Mouse (Mus musculus) layer of hippocampus, postnatal 36 days (tissue): ENCODE results near the gene Capn12. TPM values are rescaled to one million over a fixed set of nuclear protein-coding genes. Genes with fewer than 3 reads are reported as not detected.
"Not testable (repeated sequence)": the region's sequence is repeated elsewhere in the genome, so short reads cannot be mapped to it uniquely, and the experiment has no call there.

ENCODE experiments used
- DNase-seq, 2 experiments: peaks; one replicate each; pipeline ENCODE4 v3.0.0; 2022
- total RNA-seq, 2 experiments: library from RNA; stranded (reverse); gene quantifications; 2 replicates each; pipeline ENCODE4 v1.2.3; 2021

The Capn12 gene
- total RNA-seq, 2 experiments from 2014 or later = 0.22 to 0.35 TPM

GRCm38 (mm10) chr7:28879606-28880005 lies 1.6 kb upstream of the Capn12 start:
- DNase-seq = no peak

- no peak for DNase-seq
Observed at GRCm38 (mm10) chr7:28880554-28880953, 668 bp upstream of the Capn12 start.

DNA sequence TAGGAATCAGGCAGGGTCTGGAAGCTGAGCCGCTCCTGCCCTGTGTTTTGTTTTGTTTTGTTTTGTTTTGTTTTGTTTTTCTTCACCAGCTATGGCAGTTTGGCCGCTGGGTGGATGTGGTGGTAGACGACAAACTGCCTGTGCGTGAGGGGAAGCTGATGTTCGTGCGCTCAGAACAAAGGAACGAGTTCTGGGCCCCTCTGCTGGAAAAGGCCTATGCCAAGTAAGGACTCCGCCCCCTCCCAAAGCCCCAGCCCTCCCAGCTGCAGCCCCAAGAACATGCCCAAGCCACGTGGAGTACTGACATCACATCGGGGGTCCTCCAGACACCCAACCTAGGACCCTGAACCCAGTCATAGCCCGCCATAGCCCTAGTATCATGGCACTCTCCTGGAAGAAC lies 1.8 kb downstream of the Capn12 start:
- DNase-seq = no peak

DNA sequence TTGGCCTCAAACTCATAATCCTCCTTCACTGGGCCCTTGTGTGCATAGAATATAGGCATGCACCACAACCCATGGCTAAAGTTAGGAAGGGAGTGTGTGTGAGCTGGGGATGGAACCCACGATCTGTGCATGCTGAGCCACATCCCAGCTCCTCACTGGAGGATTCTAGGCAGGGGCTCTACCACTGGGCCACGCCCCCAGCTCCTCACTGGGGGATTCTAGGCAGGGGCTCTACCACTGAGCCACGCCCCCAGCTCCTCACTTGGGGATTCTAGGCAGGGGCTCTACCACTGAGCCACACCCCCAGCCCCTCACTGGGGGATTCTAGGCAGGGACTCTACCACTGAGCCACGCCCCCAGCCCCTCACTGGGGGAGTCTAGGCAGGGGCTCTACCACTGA lies 2.5 kb downstream of the Capn12 start:
- not testable (repeated sequence) for DNase-seq

GRCm38 (mm10) chr7:28886486-28886885 lies 5.3 kb downstream of the Capn12 start:
- no peak for DNase-seq

- DNase-seq = no peak
Observed at GRCm38 (mm10) chr7:28888701-28889161, 7.5 kb downstream of the Capn12 start.

GRCm38 (mm10) chr7:28892601-28893000 lies 11.4 kb downstream of the Capn12 start:
- DNase-seq = no peak

DNA sequence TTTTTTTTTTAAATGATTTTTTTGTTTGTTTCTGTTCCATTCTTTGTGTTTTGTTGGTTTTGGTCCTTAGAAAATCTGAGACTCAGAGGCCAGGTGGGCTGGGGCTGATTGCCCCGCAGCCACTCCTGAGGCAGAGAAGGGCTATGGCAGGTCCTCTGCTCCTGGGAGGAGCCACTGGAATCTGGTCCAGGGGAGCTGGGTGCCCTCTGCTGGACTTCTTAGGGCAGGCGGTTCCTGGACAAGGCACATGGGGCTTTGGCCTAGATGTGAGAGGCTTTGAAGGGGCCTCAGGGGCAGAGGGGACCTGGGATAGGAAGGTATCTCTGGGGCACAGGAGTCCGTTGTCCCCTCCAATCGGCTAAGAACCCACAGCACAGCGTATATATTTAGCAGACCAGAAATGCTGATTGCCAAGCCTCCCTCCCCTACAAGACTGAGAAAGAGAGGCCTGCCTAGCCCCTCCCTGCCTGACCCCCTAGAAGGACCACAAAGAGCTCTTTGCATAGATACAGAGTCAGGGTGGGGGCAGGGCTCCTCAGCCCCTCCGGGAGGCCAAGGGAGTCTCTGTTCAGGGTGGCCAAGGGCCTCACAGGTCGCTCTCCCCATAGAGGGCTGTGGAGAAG lies 12.5 kb downstream of the Capn12 start:
- no peak for DNase-seq

- no peak for DNase-seq
Observed at GRCm38 (mm10) chr7:28894942-28895341, 13.7 kb downstream of the Capn12 start.

DNA sequence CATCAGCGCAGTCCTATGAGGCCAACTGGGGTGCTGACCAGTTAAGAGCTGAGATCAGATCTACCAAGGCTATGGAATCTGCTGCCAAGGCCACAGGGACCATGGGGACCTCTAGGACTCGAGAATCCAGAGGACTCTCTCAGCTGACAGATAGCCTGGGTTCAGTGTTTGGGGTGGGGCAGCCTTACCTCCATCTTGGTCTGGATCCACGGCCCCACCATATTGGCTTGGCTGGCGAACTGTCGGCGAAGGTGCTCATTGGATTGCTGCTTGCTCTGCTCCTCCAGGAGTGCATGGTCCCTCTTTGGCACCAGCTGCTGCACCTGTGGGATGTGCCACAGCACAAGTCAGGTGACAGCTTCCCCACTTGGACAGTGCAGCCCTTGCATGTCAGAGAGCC lies 16.4 kb downstream of the Capn12 start:
- DNase-seq = no peak

DNA sequence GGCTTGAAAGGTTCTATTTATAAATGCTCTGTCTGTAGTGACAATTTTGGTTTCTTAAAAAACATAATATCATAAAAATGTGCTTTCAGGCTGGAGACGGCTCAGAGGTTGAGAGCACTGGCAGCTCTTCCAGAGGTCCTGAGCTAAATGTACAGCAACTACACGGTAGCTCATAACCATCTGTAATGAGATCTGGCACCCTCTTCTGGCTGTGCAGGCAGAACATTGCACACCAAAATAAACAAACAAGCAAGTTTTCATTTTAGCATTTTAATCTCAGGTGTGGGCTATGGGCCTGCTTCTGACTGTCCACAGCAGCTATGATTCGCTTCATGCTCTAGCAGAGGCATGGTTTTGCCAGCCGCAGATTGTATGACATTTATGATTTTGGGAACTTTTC lies 18.8 kb downstream of the Capn12 start:
- DNase-seq = no peak

- peak in 1 of 2 experiments; percentile 43 for DNase-seq
Observed at GRCm38 (mm10) chr7:28901311-28902125, 20.3 kb downstream of the Capn12 start.

- no peak for DNase-seq
Observed at GRCm38 (mm10) chr7:28902180-28902579, 21.0 kb downstream of the Capn12 start.

GRCm38 (mm10) chr7:28902809-28903208 lies 21.6 kb downstream of the Capn12 start:
- DNase-seq = peak; percentile 45 to 53

- DNase-seq = peak; percentile 64 to 65
Observed at GRCm38 (mm10) chr7:28903778-28904177, 22.6 kb downstream of the Capn12 start.

GRCm38 (mm10) chr7:28907195-28907594 lies 26.0 kb downstream of the Capn12 start:
- DNase-seq = no peak

DNA sequence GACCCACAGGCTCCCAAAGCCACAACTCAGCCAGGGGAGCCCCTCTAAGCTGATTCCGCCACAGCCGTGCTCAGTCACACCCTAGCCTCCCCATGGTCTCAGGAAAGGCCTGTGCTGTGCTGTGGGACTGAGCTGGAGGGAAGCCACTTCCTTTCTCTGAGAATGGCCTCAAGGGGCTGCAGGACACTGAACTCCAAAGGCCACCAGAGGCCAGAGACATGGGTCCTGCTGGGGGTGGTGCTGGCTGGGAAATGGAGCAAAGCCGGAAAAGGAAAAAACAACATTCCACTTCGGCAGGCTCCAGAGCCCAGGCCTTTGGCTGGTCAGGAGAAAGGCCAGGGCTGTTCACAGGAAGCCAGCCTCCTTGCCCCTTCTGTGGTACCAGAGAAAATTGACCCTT lies 30.4 kb downstream of the Capn12 start:
- no peak for DNase-seq

DNA sequence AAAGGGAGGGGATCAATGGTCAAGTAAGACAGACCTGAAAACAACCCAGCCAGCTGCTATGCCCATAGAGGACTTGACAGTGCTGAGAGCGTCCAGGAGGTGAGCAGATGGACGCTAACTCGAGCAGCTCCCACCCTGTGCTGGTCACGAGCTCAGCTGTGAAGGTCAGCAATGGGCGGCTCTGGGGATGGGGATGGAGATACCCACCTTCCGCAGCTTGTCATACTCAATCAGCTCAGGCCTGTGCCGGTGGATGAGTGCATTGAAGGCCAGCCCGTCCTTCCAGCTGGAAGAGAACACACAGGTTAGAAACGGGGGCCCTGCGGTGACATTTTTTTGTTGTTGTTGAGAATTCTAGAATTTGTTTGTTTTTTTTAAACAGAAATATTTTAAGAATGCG lies 31.9 kb downstream of the Capn12 start:
- no peak for DNase-seq

DNA sequence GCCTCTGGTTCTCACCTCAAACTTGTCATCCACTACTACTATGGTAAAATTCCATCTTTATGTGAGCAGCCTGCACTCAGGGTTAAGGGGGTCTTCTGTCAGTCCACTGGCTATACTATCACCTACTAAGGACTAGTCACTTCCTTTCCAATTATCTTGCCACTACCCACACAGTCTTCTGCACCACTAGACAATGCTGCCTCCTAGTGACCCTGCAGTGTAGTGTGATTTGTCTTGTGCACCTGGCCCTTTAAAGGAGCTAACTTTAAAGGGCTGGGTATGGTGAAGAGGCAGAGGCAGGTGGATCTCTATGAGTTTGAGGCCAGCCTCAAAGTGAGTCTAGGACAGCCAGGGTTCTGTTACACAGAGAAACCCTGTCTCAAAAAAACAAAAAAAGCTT lies 35.3 kb downstream of the Capn12 start:
- no peak for DNase-seq

- peak; percentile 65 to 66 for DNase-seq
Observed at GRCm38 (mm10) chr7:28917503-28918426, 36.5 kb downstream of the Capn12 start.

DNA sequence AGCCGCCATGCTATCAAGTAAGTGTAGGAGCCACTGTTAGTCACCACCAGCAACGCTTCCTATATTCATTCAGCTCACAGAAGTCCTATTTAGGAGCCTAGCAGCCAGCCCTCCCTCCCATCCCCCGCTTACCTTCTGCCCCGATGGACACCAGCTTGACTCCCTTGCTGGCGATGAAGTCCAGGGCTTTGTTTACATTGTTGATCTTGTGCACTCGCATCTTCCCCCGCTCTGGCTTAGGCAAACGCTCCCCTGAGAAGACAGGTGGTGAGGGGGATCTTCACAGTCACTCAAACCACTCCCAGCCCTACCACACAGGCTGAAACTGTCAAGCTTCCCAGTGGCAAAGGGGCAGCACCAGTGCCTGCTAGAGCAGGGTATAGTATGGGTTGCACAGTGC lies 37.3 kb downstream of the Capn12 start:
- no peak for DNase-seq

- no peak for DNase-seq
Observed at GRCm38 (mm10) chr7:28919815-28920214, 38.6 kb downstream of the Capn12 start.

- DNase-seq = no peak
Observed at GRCm38 (mm10) chr7:28921178-28921577, 40.0 kb downstream of the Capn12 start.
